Mouse (Mus musculus): ENCODE data around the gene Vipr1.

DNA sequence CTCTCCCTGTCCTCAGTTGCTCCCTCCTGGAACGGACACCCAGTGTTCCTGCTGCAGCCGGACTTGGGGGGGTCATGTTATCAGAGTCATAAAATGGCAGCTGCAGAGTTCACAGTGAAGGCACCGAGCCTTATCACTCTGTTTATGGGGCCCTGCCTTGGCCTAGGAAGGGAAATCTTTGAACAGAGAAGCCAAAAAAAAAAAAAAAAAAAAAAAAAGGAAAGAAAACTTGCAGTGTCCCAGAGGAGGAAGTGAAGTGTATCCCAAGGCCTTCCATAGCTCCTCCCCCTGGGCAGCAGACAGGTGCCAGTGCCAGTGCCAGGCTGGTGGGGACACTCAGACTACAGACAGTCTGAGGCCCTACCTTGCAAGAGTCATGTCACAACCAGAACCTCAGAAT, 2.3 kb downstream of the Vipr1 start:
- TF ChIP-seq GATA1 (IDR thresholded peaks at IDR 0.05; ENCODE audit: low read length) (no peak), TAL1 (IDR thresholded peaks at IDR 0.05; ENCODE audit: low read length) (no peak)

Measured in erythroblast, embryonic 14.5 days (primary cell).